Mouse (Mus musculus) liver, adult 10 weeks (tissue): Measurements from ENCODE around the gene D630036H23Rik. TPM values are rescaled to one million over a fixed set of nuclear protein-coding genes. Genes with fewer than 3 reads are reported as not detected.

Source experiments
- polyA plus RNA-seq: library from polyadenylated mRNA; stranded (reverse); fragments of 350-450 nt; fragmentation: Illumina TruSeq; extraction: RNeasy Lipid Tissue Mini Kit (QIAGEN cat#74804); gene quantifications from one replicate; pipeline ENCODE4 v1.2.3, GENCODE M21; 2014; ENCODE audit warnings: low read depth, low replicate concordance

D630036H23Rik gene
- not detected for polyA plus RNA-seq

DNA sequence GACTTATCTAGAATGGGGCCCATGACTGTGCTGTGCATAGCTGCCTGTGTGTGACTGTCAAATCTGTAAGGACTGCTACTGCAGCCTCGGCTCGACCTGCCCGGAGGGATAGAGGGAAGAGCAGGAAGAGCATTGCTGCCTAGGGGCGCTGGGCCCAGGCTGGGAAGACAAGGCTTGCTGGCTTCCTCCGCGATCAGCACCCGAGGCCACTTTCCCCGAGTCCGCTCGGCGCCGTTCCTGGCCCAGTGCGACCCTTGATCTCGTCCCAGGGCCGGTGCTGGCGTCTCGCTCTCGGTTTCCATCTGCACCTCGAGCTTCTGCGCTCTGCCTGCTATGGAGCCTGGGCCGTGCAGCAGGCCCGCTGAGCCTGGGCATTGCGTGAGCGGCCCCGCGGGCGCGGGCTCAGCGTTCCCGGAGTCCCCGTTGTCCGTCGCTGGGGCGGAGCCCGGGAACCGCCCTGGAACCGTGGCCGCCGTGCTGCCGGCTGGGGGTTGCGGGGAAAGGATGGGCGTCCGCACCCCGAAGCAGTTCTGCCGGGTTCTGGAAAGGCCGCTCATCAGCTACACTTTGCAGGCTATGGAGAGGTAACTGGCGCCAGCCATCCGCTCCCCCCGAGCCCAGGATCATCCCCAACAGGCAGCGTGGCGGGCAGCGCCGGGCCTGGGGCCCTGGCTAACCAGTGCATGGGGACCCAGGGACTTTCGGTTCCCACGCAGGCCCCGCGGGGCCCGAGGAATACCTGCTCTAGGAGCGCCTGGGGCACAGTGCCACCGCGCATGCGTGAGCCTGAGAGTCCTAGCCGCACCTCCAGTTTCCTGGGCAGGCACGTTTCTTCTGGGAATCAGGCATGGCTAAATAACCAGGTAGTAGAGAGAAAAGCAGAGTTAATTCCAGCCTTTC is at the start of gene D630036H23Rik, which contains the start of gene Ispd:
Gene D630036H23Rik (minus strand): TSS at position 741 of the 900 bp plus-strand sequence.
Gene Ispd (plus strand): TSS at position 10 of the 900 bp plus-strand sequence.

Other genes with a start within 250 kb of the D630036H23Rik start
- 9.6 TPM for gene Ankmy2, start 225.1 kb downstream of the D630036H23Rik start, polyA plus RNA-seq
- 7.5 TPM for gene Bzw2, start 224.1 kb downstream of the D630036H23Rik start, polyA plus RNA-seq
- gene Lrrc72, start 128.8 kb downstream of the D630036H23Rik start, polyA plus RNA-seq, result not detected
- not detected for gene Sostdc1, start 68.0 kb downstream of the D630036H23Rik start, polyA plus RNA-seq
- 5.2 TPM for gene Ispd, start 731 bp downstream of the D630036H23Rik start, polyA plus RNA-seq